Mouse (Mus musculus) lung, adult 2 months (tissue): Measurements from ENCODE around the gene Shisa5. TPM values are rescaled to one million over a fixed set of nuclear protein-coding genes. Genes with fewer than 3 reads are reported as not detected.

Source experiments
- DNase-seq: peaks from one replicate; pipeline ENCODE4 v3.0.0; 2022
- H3K4me1 ChIP-seq: fragments of 200-500 bp; 2 replicates; pipeline ENCODE4 v1.6.1; 2011; ENCODE audit warnings: low read length; ENCODE audit not compliant: control insufficient read depth, insufficient read depth
- H3K4me3 ChIP-seq: fragments of 200-500 bp; replicated peaks from 2 replicates; pipeline ENCODE3; 2011; ENCODE audit warnings: low read depth, mild to moderate bottlenecking, control low read depth, low read length; ENCODE audit errors: extremely low read depth
- CTCF ChIP-seq: fragments of 200-500 bp; IDR thresholded peaks from 2 replicates; pipeline ENCODE4 v1.5.1; 2011; ENCODE audit warnings: mild to moderate bottlenecking, low read length, control low read depth; ENCODE audit not compliant: insufficient read depth
- POLR2A ChIP-seq: fragments of 200-500 bp; IDR thresholded peaks from 2 replicates; pipeline ENCODE4 v1.6.1; 2011; ENCODE audit warnings: low read depth, mild to moderate bottlenecking, control low read depth, low read length, borderline replicate concordance; ENCODE audit errors: extremely low read depth
- WGBS: fragments of 180-500 bp; shearing (Covaris S2); methylation state at CpG from one replicate; pipeline ENCODE4 v1.1.7; 2018; 5-methylcytosine and 5-hydroxymethylcytosine counted together
- polyA plus RNA-seq: library from polyadenylated mRNA; depleted of rRNA; stranded (reverse); fragments of >200 nt; gene quantifications from 2 replicates; pipeline ENCODE4 v1.2.3, GENCODE M21; 2012; rRNA removed

Shisa5 gene
- polyA plus RNA-seq = 918 and 1,083 TPM in 2 replicates

DNA sequence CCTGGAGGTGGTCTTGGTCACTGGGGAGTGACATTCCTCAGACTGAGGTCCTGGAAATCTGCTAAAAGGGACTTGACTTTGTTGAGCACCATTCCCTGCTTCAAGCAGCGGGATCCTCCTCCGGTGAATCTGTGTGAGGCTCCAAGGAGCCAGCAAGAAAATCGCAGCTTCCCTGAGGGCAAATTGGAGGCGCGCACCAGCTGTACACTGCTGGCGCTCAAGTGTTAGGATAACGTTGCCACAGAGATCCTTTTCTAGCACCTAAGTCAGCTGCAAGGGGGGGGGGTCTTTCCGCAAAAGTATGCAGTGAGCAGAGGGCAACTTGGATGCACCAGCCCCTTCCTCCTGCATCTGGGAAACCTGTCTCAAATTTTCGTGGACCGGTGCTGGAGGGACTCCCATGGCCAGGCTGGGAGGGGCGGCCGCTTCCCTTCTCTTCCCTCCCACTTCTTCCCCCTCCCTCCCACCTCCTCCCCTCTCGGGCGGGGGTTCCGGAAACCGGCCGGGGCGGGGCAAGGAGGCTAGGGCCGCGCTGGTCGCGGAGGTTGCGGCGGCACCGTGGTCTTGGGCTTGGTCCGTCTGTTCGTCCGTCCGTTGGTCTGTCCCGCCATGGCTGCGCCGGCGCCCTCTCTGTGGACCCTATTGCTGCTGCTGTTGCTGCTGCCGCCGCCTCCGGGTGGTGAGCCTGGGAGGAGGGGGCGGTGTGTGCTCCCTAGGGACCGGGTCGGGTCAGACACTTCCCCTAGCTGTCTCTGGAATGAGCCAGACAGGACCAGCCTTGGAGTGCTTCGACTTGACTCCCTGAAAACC is at the start of gene Shisa5:
Gene Shisa5 (plus strand): TSS at position 480 of the 810 bp plus-strand sequence.
- peak within 1 kb of the TSS; percentile 87 for H3K4me3 ChIP-seq
- peak; percentile 86 for DNase-seq
- peaks cover 18% of the 10 kb centered on the region for H3K4me1 ChIP-seq
- 1% methylated on average over 39 of the region's 40 CpGs for WGBS
- TF ChIP-seq CTCF (no peak), POLR2A (peak; percentile 93)

DNA sequence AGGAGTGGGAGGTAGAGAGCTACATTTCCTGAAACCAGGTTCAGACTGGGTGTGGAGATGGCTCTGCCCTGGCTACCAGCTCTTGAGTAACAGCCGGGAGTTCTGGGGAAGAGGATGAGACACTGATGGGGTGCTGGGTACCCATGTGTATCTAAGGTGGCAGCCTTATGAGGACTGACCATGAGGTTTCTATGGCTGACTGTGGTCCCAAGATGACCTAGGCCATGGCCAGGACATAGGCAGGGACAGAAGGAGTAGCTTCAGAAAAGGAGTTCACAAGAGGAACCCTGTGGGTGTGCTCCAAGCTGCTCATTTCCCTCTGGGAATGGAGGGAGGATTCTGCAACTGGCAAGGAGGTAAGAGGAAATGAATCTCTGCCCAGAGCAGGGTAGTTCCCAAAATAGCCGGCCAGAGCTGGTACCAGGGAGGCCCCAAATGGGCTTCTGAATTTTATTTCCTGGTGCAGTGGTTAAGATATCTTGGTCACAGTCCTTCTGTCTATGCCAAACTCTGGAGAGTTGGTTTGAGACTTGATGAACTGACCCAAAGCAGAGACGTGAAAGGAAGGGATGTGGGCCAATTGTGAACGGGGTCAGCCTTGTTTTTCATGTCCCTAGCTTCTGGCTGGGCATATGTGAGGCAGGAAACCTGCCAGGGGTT is 48.4 kb upstream of the Shisa5 start:
- WGBS = 52% methylated on average over 4 of the region's 4 CpGs
- no peak overlapping the region for H3K4me3 ChIP-seq
- TF ChIP-seq POLR2A = no peak
- no peak for TF ChIP-seq CTCF
- no peak for DNase-seq
- no peaks in the 10 kb centered on the region; the same call in 1 of the 2 replicates for H3K4me1 ChIP-seq

DNA sequence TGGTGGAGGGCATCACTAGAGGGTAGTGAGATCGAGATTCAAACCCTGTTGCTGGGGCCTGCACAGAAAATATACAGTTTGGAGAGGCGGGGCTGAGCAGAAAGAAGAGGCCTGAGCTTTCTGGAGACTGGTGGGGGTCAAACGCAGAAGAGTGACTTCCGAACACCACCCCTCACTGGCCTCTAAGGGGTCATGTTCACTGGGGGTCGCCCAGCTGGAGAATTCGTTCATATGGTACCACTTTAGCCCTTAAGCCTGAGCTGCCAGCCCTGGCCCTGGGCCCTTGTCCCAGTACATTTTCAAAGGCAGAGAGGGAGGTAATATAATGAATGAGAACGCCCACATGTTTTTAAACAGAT is 47.9 kb upstream of the Shisa5 start:
- no peak overlapping the region for H3K4me3 ChIP-seq
- 65% methylated on average over 7 of the region's 7 CpGs for WGBS
- no peak for TF ChIP-seq CTCF
- no peak for TF ChIP-seq POLR2A
- H3K4me1 ChIP-seq = no peaks in the 10 kb centered on the region; the same call in 1 of the 2 replicates
- DNase-seq = no peak

DNA sequence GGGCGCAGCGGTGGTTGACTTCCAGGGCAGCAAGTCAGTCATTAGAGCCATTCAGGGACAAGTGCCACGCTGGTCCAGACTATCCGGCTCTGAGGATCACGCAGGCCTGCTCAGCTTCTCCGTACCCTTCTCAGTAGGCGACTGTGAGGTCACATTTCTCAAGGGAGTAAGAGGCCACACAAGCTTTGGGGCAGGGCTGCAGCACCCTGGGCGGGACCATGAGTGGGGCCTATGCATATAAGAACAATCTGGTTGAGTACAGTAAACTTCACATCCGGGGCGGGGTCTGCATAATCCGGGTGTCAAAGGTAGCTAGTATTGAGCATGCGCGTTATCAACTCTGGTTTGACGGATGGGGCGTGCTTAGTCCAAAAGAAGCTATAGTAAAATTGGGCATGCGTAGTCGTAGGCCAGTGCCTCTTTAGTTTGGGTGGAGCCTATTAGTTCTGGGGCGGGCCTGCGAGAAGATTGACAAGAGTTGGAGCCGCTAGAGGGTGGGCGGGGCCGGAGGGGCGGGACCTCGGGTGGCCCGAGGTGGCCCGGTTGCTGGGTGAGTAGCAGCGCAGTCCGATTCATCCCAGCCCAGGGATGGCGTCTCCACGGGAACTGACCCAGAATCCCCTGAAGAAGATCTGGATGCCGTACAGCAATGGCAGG is 46.8 kb upstream of the Shisa5 start, which contains the start of gene Pfkfb4:
Gene Pfkfb4 (plus strand): TSS at position 351 of the 657 bp plus-strand sequence.
- Histone ChIP-seq H3K4me1 (no peaks in the 10 kb centered on the region; the same call in 1 of the 2 replicates), H3K4me3 (peak within 1 kb of the TSS; percentile 71)
- no peak for TF ChIP-seq CTCF
- TF ChIP-seq POLR2A = peak; percentile 92
- peak; percentile 93 for DNase-seq
- WGBS = 2% methylated on average over 31 of the region's 31 CpGs

DNA sequence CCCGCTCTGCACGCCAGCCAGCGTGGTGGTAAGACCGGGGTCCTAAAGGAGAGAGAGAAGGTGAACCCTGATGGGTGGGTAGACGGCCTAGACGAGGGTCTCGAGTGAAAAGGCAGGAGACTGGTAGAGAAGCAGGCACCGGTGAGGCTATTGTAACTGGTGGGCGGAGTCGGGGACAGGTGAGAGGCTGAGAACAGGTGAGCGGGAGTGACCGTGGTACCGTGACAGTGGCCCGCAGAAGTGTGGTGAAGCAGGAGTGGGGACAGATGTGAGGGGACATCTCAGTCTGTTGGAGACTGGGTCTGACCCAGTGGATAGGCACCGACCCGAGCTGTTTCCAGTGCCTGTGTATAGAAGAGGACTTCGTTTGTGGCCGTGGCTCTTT is 46.3 kb upstream of the Shisa5 start:
- DNase-seq = no peak
- WGBS = 9% methylated on average over 18 of the region's 18 CpGs
- no peak for TF ChIP-seq CTCF
- TF ChIP-seq POLR2A = no peak
- no peaks in the 10 kb centered on the region; the same call in 1 of the 2 replicates for H3K4me1 ChIP-seq
- peak overlapping the region; percentile 71 for H3K4me3 ChIP-seq

DNA sequence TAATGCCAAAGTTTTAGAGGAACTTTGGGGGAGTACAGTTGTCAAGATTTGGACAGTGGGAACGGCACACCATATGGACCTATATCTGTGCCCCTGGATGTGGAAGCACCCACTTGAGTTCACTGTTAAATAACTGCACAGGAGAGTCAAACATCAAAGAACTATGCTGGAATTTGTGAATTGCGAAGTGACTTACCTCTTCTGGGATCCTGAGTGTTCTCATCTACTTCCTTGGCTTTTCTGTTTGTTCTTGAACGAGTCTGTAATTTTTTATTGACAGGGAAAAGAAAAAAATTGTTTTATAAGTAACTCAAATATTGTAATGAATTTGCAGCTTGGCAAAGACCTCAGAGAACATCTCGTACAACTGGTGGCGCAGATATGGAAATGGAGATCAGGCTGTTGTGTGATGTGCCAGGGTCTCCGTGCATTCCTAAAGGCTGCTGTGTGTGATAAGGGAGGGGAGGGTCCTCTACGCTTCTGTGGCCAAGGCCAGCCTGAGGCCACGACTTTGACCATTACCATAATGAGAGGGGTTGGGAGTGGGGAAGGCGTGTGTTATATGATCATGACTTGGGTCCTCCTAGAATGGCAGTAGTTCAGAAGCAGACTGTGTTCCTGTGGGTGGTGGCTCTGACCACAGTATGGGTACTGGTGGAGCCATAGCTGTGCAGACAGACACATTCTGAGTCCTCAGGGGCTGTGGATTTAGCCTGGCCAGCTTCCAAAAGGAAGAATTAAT is 45.6 kb upstream of the Shisa5 start:
- WGBS = 72% methylated on average over 9 of the region's 9 CpGs
- H3K4me3 ChIP-seq = peak overlapping the region; percentile 40
- DNase-seq = no peak
- H3K4me1 ChIP-seq = no peaks in the 10 kb centered on the region; the same call in 1 of the 2 replicates
- no peak for TF ChIP-seq CTCF
- TF ChIP-seq POLR2A = no peak; the same call in 1 of the 2 replicates

DNA sequence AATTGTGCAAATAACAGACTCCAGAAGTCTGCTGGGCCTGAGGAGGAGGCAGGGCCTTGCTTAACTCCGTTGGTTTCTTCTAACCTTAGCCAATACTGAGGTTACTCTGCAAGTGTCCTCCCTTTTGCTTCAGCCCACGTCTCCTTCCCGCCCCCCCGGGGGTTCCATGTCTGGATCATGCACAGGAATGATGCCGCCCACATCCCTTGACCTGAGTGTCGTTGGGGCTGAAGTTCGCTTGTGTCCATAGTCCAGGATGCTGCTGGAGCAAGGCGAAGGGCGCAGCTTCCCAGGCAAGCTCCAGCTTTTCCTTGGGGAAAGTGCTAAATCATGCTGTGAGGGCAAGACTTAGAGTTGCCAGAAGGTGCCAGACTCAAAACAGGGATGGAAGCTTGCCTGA is 42.0 kb upstream of the Shisa5 start:
- H3K4me3 ChIP-seq = no peak overlapping the region
- 70% methylated on average over 9 of the region's 9 CpGs for WGBS
- TF ChIP-seq POLR2A (no peak), CTCF (no peak)
- DNase-seq = no peak
- H3K4me1 ChIP-seq = 0 out of 2 replicates have a peak, but pooled peaks cover 2% of the 10 kb centered on the region

DNA sequence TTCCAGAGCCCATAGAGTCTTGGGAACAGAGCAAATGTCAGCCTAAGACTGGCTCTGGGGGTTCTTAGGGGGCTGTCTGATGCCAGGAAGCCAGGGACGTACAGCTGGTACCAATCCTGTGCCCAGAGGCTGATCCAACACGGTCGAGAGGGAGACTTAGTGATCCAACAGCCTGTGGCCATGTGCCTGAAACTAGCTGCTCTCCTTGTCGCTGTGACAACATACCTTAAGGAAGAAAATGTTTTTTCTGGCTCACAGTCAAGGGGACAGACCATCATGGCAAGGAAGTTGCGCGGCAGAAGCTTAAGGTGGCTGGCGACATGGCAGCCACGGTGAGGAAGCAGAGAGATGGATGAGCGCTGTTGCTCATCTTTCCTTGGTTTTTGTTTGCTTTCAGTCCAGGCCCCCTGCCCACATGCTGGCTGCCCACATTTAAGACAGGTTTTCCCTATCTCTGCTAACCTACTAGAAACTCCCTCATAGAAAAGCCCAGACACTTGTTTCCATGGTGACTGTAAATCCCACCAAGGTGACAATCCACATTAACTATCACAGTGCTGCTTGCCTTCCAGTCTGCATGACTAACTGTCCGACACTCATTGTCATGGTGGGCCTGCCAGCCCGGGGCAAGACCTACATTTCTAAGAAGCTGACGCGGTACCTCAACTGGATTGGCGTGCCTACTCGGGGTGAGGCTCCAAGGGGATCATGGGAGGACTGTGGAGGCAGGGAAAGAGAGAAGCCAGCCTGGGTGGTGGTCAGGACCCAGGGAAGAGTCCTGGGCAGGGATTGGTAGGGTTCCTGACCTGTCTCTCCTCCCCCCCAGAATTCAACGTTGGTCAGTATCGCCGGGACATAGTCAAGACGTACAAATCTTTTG is 39.8 kb upstream of the Shisa5 start:
- Histone ChIP-seq H3K4me3 (no peak overlapping the region), H3K4me1 (0 out of 2 replicates have a peak, but pooled peaks cover 2% of the 10 kb centered on the region)
- no peak for TF ChIP-seq CTCF
- TF ChIP-seq POLR2A = no peak
- 64% methylated on average over 19 of the region's 19 CpGs for WGBS
- DNase-seq = no peak
